Mouse (Mus musculus): Measurements from ENCODE around the gene Tspan12.

Tspan12 gene

DNA sequence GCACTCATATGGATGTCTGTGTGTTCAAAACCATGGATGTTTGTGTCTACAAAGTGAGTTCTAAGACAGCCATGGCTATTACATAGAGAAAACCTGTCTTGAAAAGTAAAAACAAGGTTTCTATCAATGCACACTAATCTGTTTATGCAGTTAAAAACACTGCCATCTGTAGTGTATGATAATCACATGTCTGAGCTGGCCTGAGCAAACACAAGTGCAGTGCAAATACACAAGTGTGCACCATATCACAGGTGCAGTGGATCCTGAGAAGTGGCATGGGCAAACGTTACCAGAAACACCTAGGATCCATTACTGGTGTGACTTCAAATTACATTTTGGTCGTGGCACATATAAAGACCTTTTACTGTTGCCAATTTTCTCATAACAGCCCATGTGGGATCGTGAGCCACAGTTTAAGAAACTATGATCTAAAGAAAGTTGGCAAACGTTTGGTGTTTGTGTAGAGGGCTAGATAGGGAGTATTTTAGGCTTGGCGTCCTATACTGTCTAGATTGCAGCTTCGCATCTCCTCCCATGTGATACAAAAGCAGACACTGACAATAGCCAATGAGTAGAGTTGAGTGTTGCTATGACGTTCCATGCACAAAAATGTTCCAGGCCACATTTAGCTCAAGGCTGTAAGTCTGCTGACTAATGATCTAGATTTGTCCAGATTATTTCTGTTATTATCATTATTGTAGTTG, 78.0 kb downstream of the Tspan12 start:
- peak; percentile 34 for DNase-seq (ENCODE audit: low read depth, low spot score)

DNA sequence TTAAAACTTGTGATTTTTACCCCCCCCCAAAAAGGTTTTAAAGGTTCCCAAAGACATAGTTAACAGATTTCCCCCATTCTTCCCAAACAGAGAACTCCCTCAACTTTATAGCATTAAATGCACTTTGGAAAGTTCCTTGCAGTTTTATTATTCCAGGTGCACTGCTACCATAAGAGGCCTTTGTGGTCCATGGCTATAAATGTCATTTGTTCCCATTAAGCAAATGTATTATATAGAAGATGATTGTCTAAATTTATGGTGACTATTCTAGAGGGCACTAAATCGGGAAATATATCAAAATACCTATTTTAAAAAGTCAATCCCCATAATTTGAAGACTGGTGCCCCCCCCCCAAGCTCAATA, 82.9 kb downstream of the Tspan12 start:
- no peak for DNase-seq (ENCODE audit: low read depth, low spot score)

DNA sequence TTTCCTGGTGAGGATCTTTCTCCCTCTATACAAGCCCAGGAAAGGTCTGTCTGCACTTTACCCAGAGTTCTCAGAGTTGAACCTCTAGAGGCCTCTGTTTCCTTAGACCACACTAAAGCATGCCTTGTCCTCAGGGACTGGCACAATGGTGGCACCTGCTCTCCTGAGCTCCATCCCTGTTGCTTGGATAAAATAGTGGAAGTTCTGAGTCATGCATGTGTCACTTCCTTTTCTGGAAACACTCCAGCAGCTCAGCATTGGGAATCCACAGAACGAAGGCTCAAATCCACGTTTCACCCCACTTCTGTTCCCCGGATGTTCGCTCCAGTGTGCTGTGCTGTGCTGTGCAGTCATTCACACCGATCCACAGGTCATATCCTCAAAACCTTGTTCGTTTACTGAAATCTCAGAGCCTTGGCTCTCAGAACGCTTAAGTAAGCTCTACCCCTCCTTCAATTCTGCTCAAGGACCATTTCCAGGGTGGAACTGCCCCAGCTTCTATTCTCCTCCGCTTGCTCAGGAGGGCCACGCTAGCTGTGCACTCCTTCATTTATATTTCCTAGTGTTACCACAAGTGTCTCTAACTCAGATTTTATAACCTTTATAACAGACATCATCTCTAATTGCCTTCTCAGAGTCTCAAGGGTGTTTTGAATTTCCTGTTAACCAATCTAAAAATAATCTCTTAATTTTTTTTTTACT, 83.4 kb downstream of the Tspan12 start:
- DNase-seq (ENCODE audit: low read depth, low spot score) = peak; percentile 28

DNA sequence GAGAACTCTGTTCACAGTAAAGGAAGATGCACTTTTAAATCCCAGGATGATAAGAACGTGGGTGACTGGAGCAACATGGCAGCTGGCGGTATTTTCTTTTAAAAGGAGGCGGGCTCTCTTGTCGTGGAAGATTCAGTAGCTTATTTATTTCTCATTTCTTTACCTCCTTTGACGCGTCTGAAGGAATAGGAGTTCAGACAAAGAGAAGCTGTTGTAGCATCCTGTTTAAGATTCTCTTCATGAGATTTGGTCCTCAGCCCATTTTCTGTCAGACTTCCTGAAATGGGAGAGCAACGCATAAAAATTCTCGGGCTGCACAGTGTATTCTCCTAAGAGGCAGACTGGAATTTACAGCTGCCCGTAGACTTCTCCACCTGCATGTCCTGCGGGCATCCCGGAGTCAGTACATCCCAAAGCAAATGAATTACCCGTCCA, 84.5 kb downstream of the Tspan12 start:
- peak; percentile 39 for DNase-seq (ENCODE audit: low read depth, low spot score)

DNA sequence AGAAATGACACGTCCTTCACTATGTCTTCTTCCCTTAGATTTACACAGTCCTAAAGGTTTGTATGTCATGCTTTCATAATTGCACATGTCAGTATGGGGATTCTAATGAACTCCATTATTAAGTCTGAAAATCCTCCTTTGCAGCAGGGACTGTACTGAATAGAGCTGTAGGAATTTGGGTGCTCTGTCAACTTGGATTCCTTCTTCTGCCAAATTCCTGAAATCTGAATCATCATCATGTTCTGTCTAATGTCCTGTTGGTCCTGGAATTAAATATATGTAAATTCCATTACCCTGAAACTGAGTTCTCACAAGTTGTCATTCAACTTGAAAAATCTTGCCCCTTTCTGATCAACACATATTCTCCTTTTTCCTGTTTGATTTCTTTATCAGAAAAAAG, 104.8 kb downstream of the Tspan12 start:
- DNase-seq (ENCODE audit: low read depth, low spot score) = no peak

DNA sequence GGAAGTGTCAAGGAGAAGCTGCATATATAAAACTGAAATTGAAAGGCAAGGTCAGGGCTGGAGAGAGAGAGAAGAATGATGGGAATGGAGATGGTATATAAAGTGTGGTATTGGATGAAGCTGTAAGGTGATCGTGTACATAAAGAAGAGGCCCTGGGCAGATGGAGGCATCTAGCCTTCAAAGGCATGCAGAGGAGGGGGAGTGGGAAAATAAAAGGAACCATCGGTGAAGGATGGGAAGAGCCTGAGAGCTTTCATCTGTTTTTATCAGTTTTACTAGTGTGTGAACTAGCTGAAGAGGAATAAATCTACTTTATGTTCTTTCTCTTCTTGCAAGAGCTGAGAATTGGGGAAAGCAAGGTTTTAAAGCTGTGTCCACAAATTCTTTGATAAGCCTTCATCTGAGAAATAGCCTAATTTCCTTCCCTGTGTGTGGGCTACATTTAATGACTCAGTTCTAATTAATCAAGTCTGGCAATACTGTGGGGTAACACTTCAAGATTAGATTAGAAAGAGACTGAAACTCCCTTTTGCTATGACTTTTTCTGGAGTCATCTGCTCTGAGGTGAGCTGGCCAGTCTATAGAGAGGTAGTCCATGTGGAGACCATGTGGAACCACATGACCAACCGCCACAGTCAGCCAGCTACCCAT, 107.6 kb downstream of the Tspan12 start:
- DNase-seq (ENCODE audit: low read depth, low spot score) = no peak

DNA sequence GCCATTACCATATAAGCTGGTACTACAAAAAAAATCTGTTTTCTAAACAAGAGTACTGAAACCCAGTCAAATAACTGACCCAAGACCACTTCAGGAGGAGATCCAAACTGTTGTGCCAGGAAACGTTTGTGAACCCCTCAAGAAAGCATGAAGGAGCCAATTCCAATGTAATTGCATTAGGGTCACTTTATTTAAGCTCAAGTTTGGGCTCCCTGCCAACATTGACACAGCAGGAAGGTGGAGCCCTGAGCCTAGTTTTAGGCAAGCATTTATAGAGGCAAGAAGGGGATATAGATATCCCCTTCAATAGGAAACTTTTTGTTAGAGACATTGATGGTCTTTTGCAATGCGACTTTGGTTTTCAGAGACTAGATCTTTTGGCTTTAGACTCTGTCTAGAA, 111.7 kb downstream of the Tspan12 start:
- no peak for DNase-seq (ENCODE audit: low read depth, low spot score)

DNA sequence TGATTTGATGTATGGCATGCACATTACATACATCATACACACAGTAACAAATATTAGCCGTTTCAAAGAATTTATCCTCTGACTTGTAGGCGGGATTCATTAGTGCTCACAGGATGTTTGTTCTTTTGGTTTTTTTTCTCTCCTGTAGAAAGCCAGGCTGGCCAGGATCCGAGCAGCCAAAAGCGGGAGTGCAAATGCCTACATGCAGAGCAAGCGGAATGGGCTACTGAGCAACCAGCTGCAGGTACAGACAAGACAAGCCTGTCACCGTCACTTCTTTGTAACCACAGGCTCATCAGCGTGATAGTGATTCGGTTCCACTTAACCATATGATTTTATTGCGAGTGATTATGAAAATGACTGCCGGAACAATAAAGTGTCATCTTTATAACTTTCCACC, 130.1 kb downstream of the Tspan12 start:
- DNase-seq (ENCODE audit: low read depth, low spot score) = peak; percentile 59

All from brain, adult 2 months (tissue).